Mouse (Mus musculus): ENCODE results near the gene Pigv.
A peak's percentile ranks its signal among the peaks of the same experiment; 100 is the strongest.

The Pigv gene

GRCm38 (mm10) chr4:133613867-133614266 is 58.6 kb downstream of the Pigv start:
- no peak for DNase-seq (ENCODE audit: low read depth)

GRCm38 (mm10) chr4:133613026-133613425 is 59.4 kb downstream of the Pigv start:
- no peak for DNase-seq (ENCODE audit: low read depth)

- DNase-seq (ENCODE audit: low read depth) = peak; percentile 47
These were observed 60.0 kb downstream of the Pigv start for GRCm38 (mm10) chr4:133612416-133612815.

GRCm38 (mm10) chr4:133611815-133612214 is 60.6 kb downstream of the Pigv start:
- peak; percentile 70 for DNase-seq (ENCODE audit: low read depth)
